Comparison of ENCODE assay signal across 27 mouse cellular contexts in genomic region chr2:59290391-59290790, GRCm38 (mm10).
DNase-seq lines count a peak whose midpoint lies in the region; ATAC-seq and TF ChIP-seq lines count a peak whose summit lies in the region.
"Had no signal": no experiment of that assay in that cellular context is flagged by ENCODE, and none has a peak within 500 bp of the region (broad histone marks: within the 10 kb centered on the region; RNA-seq: fewer than 3 reads in every experiment).

No protein-coding gene starts in this region.

- no peaks in the 10 kb centered on the region for H3K36me3 ChIP-seq in embryonic facial prominence, embryonic 11.5 days (replicated peaks; ENCODE audit: control insufficient read depth, insufficient read depth, low read depth, low read length)
- 0 out of 2 replicates have a peak, but pooled peaks cover 3% of the 10 kb centered on the region for H3K36me3 ChIP-seq in embryonic facial prominence, embryonic 10.5 days (replicated peaks)
- no peaks in the 10 kb centered on the region for H3K36me3 ChIP-seq in lung, embryonic 15.5 days
- H3K36me3 ChIP-seq in limb, embryonic 14.5 days (ENCODE audit: control insufficient read depth, insufficient read depth, low read length), result no peaks in the 10 kb centered on the region

- no peaks in the 10 kb centered on the region for H3K27me3 ChIP-seq in embryonic facial prominence, embryonic 11.5 days (ENCODE audit: control insufficient read depth, insufficient read depth, low read length)
- H3K27me3 ChIP-seq in embryonic facial prominence, embryonic 10.5 days (replicated peaks; ENCODE audit: low read depth, poor library complexity, severe bottlenecking), result no peaks in the 10 kb centered on the region
- H3K27me3 ChIP-seq in lung, embryonic 15.5 days, result no peaks in the 10 kb centered on the region
- no peaks in the 10 kb centered on the region for H3K27me3 ChIP-seq in limb, embryonic 14.5 days (ENCODE audit: control insufficient read depth, insufficient read depth, low read length)
- H3K27me3 ChIP-seq: CH12.LX; heart, embryonic 13.5 days; Patski had no signal

- no peak for TF ChIP-seq POLR2A in limb, embryonic 14.5 days (IDR thresholded peaks at IDR 0.05; ENCODE audit: borderline replicate concordance, extremely low read depth, insufficient read depth, insufficient read length)

- no peak overlapping the region for H3K9ac ChIP-seq in embryonic facial prominence, embryonic 11.5 days (replicated peaks; ENCODE audit: low read length)
- no peak overlapping the region for H3K9ac ChIP-seq in lung, embryonic 15.5 days
- H3K9ac ChIP-seq in limb, embryonic 14.5 days (ENCODE audit: low read depth, low read length, severe bottlenecking), result no peak overlapping the region
- H3K9ac ChIP-seq: forebrain, postnatal 0 days; heart, embryonic 13.5 days; hindbrain, embryonic 14.5 days had no signal

- 48% methylated on average over 3 of the region's 3 CpGs for WGBS in embryonic facial prominence, embryonic 11.5 days
- 59% methylated on average over 3 of the region's 3 CpGs for WGBS in embryonic facial prominence, embryonic 10.5 days
- 71% methylated on average over 3 of the region's 3 CpGs for WGBS in lung, embryonic 15.5 days
- WGBS in limb, embryonic 14.5 days, result 33% methylated on average over 3 of the region's 3 CpGs

- ATAC-seq in embryonic facial prominence, embryonic 11.5 days (replicated peaks; ENCODE audit: insufficient number of reproducible peaks, low FRiP score, low TSS enrichment, low read depth), result no peak
- no peak for ATAC-seq in lung, embryonic 15.5 days (ENCODE audit: borderline replicate concordance, extremely low read depth, low FRiP score, low TSS enrichment)
- ATAC-seq in limb, embryonic 14.5 days (ENCODE audit: low FRiP score, low read depth), result 0 out of 2 replicates have a peak, but pooled peaks have one; percentile 47
- ATAC-seq: forebrain, embryonic 14.5 days; forebrain, postnatal 0 days; hindbrain, postnatal 0 days; inflammation-experienced regulatory T-cells, adult 6 months; Patski had no signal

- no peak overlapping the region for H3K4me3 ChIP-seq in embryonic facial prominence, embryonic 11.5 days (ENCODE audit: low read depth, low read length)
- no peak overlapping the region for H3K4me3 ChIP-seq in embryonic facial prominence, embryonic 10.5 days
- H3K4me3 ChIP-seq in lung, embryonic 15.5 days, result no peak overlapping the region
- H3K4me3 ChIP-seq in limb, embryonic 14.5 days (replicated peaks; ENCODE audit: low read length), result no peak overlapping the region
- H3K4me3 ChIP-seq: heart, adult 2 months; heart, embryonic 10.5 days; heart, embryonic 13.5 days had no signal

- no peak overlapping the region for H3K27ac ChIP-seq in embryonic facial prominence, embryonic 11.5 days (replicated peaks; ENCODE audit: low read depth, low read length)
- H3K27ac ChIP-seq in embryonic facial prominence, embryonic 10.5 days (replicated peaks), result no peak overlapping the region
- H3K27ac ChIP-seq in lung, embryonic 15.5 days, result 0 out of 2 replicates have a peak overlapping the region, but pooled peaks have one; percentile 20
- no peak overlapping the region; the same call in 1 of the 2 replicates for H3K27ac ChIP-seq in limb, embryonic 14.5 days (replicated peaks; ENCODE audit: low read depth, low read length)
- H3K27ac ChIP-seq: heart, adult 2 months; heart, embryonic 10.5 days; heart, embryonic 13.5 days; hindbrain, embryonic 14.5 days; hindbrain, postnatal 0 days had no signal

- no peaks in the 10 kb centered on the region; the same call in 1 of the 2 replicates for H3K4me1 ChIP-seq in embryonic facial prominence, embryonic 11.5 days (ENCODE audit: control insufficient read depth, insufficient read depth, low read length)
- H3K4me1 ChIP-seq in embryonic facial prominence, embryonic 10.5 days, result peaks cover 21% of the 10 kb centered on the region
- peaks cover 7% of the 10 kb centered on the region for H3K4me1 ChIP-seq in lung, embryonic 15.5 days
- peaks cover 16% of the 10 kb centered on the region for H3K4me1 ChIP-seq in limb, embryonic 14.5 days (ENCODE audit: control insufficient read depth, insufficient read depth, low read length)

- no peaks in the 10 kb centered on the region for H3K9me3 ChIP-seq in embryonic facial prominence, embryonic 11.5 days (replicated peaks; ENCODE audit: control insufficient read depth, low read length)
- H3K9me3 ChIP-seq in embryonic facial prominence, embryonic 10.5 days, result no peaks in the 10 kb centered on the region
- no peaks in the 10 kb centered on the region for H3K9me3 ChIP-seq in lung, embryonic 15.5 days
- no peaks in the 10 kb centered on the region for H3K9me3 ChIP-seq in limb, embryonic 14.5 days (ENCODE audit: control insufficient read depth, low read length)
- H3K9me3 ChIP-seq: G1E; heart, embryonic 10.5 days; heart, embryonic 13.5 days had no signal

- H3K4me2 ChIP-seq in embryonic facial prominence, embryonic 11.5 days (ENCODE audit: low read depth, low read length), result no peak overlapping the region
- H3K4me2 ChIP-seq in lung, embryonic 15.5 days, result no peak overlapping the region
- no peak overlapping the region for H3K4me2 ChIP-seq in limb, embryonic 14.5 days (replicated peaks; ENCODE audit: low read depth, low read length, severe bottlenecking)
- H3K4me2 ChIP-seq: heart, embryonic 13.5 days; hindbrain, embryonic 14.5 days had no signal

- DNase-seq in embryonic facial prominence, embryonic 11.5 days (ENCODE audit: low spot score), result peak; percentile 59
- no peak for DNase-seq in embryonic facial prominence, embryonic 10.5 days (ENCODE audit: low spot score)
- no peak for DNase-seq in lung, postnatal 4 days
- DNase-seq in embryo, embryonic 11 days, result peak; percentile 32
- DNase-seq in limb, embryonic 14.5 days (ENCODE audit: low spot score), result no peak
- DNase-seq in ovary, postnatal 14 days (ENCODE audit: low spot score), result no peak
- DNase-seq: adrenal gland, postnatal 10 days; adrenal gland, postnatal 36 days; B cell, adult 2 months; cerebellum, adult 18-20 months; cerebellum, adult 9-10 months; cerebellum, postnatal 14 days; forebrain, postnatal 0 days; gastrocnemius, postnatal 25 days; heart, adult 2 months; heart, postnatal 14 days; heart, postnatal 4 days had no signal

Comparison
In these comparisons a context has a peak if more than half of its experiments do, and no peak if none do; other contexts are left out.
1. DNase-seq: peak in embryonic facial prominence, embryonic 11.5 days (single experiment) and embryo, embryonic 11 days (single experiment); none in embryonic facial prominence, embryonic 10.5 days (single experiment), lung, postnatal 4 days (0 of 2), limb, embryonic 14.5 days (single experiment) and ovary, postnatal 14 days (single experiment).